Mouse (Mus musculus) 3T3-L1 (cell line): ENCODE data around the gene Set.

Experiments
- DNase-seq: peaks from one replicate; pipeline ENCODE4 v3.0.0-alpha.2; 2015; ENCODE audit warnings: low read depth, low spot score

The Set gene

DNA sequence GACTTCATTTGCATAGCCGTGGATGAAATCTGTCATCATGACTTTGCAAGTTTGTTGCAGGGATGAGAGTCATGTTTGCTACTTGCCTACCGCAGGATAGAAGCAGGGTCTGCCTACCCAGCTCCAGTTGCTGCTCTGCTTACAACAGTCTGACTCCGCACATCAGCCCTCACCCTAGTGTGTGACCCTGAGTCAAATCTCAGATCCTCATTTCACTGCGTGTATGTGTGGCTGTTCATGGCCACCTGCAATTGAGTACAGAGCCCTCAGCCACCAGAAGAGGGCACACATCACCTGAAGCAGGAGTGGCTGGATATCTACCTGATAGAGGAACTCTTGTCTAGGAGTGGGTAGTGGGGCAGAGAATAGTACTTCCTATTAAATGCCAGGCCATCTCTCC lies 30.1 kb downstream of the Set start:
- DNase-seq = no peak

DNA sequence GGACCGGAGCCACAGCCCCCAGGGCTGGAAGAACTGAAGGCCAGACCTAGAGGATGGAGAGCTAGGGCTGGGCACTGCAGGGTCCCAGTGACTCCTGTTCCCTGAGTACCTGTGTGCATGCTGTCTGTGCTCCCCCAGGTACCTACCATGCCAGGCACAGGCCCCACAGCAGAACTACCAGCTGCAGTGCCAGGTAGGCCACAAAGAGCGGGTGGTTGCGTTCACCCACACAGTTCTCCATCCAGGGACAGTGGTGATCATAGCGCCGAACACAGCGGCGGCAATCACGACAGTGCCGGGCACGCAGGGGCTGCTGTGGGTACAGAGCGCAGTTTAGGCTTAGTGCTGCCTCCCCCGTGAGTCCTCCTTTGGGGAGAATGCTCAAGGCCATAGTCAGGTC lies 34.3 kb downstream of the Set start:
- no peak for DNase-seq

DNA sequence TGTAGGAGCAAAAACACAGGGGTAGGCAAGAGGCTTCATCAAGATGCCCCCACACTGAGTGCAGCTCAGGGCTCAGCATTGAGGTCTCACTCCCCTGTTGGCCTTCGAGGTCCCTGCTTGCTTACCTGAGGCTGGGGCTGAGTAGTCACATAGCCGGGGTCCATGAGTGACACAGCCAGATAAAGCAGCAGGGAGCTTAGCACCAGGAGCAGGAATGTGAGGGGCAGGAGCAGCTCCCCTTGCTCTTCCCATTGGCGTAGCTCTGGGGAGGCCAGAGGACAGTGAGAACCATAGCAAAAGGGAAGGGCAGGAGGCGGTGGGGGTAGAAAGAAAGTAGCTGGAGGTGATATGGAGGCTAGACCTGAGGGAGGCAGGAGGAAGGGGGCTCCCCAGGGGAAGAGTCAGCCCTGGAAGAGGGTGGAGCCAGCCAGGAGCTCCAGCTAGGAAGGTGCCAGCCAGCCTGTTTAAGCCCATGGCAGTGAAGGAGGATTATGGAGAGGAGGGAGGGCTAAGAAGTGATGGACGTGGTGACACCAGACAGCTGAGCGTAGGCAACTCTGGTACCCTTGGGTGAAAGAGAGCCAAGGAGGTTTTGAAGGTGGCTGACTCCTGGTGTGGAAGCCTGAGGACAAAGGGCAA lies 35.2 kb downstream of the Set start:
- DNase-seq = peak; percentile 16

DNA sequence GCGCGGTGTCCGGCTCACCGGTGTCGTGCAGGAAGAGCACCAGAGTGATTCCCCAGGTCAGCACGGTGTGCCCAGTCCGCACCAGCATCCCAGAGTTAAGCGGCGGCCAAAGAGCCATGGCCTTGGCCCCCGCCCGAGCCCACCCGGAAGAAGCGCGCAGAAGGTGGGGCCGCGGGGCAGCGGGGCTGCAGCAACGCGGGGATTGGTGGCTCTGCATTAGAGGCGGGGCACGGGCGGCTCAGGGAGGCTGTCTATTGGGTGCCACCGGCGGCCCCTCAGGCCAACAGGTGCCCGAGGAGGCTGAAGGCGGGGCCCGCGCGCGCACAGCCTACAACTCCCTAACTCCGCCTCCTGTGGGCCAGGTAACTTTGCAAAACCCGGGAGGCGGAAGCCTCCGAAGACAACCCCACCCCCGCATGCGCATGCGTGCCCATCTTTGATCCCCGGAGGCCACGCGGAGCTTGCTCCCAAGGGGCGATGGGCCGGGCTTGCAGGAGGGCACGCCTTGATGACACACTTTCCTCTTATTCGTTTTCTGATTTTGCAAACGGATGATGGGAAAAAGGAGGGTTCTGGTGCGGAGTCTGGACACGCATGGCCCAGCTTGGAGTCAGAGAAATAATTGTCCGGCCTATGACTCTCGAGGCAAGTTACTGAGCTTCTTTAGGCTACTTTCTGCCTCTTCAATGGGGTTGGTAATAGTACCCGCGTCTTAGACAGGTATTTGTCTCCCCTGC lies 36.5 kb downstream of the Set start, which contains the start of gene Zdhhc12:
Gene Zdhhc12 (minus strand): TSS at position 178 of the 737 bp plus-strand sequence.
- DNase-seq = peak; percentile 96

DNA sequence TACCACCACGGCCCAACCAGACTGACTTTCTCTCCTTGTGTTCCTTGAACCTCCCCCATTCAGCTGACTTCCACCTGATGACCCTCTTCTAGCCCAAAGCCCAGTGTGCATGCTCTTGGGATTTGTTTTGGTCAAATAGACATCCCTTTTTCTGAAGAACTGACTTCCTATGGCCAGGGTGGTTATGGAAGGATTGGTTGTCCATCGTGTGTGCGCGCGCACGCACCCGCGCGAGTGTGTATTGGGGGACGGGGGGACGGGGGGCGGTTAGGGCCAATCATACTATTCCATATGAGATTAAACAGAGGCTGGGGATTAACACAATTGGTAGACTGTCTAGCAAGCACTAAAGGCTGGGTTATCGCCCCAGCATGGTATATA lies 37.0 kb downstream of the Set start:
- DNase-seq = no peak

DNA sequence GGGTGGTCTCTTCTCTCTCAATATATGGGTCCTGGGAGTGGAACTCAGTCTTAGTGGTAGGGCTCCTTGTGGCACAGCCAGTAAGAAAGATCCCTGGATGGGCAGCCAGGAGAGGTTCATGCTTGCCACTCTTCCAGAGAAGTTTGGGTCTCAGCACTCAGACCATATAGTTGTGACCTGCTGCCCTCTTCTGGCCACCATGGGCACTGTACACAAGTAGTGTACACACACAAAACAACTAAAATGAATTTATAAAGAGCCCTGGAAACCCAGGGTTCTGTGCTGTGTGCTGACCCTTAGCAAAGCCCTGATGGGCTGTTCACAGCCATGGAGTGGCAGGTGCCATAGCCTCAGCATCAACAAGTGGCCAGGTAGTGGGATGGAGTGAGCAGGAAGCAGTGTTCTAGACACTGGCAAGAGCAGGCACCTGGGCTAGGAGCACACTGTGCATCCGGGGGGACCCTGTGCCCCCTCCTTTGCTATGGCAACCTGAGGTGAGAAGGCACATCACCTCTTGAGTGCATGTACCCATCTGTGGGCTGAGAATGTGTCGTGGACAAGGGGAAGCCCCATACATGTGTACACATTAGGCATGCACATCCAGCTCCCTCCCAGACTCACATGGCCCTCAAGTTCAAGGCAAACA lies 38.8 kb downstream of the Set start:
- DNase-seq = peak; percentile 79

DNA sequence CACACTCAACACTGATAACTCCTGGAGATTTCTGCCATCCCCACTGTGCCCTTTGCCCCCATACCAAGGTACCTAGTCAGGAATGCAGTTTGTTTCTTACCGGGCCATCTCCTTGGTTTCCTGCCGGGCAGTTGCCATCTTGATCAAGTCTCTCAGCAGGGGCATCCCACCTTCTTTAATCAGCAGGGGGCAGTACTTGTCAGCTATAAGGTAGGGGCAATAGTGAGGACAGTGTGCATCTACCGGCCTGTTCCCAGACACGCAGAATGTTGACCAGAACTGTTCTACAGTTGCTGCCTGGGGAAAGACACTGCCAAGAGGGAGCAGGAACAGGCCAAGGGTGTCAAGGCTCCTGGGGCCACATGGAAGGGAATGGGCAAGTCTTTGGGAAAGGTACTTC lies 43.0 kb downstream of the Set start:
- DNase-seq = peak; percentile 10

DNA sequence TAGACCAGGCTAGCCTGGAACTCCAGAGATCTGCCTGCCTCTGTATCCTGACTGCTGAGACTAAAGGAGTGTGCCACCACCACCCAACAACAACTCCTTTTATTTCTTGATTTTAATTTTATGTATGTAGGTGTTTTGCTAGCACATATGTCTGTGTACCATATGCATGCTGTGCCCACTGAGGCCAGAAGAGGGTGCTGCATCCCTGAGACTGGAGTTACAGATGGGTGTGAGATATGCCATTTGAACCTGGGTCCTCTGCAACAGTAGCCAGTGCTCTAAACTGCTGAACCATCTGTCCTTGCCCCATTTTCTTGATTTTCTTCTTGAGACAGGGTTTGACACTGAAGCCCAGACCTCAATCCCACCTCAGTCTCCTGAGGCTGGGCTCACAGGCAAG lies 49.2 kb downstream of the Set start:
- peak; percentile 71 for DNase-seq

DNA sequence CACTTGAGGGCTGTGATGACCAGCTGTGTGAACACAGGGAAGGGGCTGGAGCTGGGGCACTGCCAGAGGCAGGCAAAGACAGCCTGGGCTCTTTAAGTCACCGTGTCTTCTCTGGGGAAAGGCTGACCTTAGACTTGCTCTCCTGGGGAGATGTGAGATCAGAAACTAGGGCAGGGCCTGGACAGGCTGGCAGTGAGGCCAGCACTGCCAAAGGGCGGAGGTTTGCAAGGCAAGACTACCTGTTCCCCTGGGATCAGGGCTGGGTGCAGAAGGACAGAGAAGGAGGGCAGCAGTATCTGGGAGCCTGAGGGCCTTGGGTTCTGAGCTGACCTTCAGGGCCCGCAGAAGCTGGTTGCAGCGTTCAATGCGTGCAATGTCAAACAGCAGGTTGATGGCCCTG lies 50.5 kb downstream of the Set start:
- no peak for DNase-seq

DNA sequence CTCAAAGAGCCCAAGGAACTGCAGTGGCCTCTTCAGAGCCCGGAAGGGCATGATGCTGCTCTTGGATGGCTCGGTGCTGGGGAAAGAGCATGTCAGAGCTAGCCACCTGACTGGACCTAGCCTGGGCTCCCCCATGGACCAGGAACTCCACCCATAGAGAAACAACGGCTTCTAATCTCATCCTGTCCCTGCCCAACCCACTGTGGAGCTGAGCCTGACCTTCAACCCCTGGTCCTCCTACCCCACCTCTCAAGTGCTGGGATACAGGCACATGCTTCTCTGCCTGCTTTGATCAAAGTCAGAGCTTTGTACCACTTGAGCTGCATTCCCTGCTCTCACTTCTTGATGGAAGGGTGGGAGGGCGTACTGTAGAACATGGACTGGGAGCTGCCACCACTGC lies 51.1 kb downstream of the Set start:
- DNase-seq = no peak

DNA sequence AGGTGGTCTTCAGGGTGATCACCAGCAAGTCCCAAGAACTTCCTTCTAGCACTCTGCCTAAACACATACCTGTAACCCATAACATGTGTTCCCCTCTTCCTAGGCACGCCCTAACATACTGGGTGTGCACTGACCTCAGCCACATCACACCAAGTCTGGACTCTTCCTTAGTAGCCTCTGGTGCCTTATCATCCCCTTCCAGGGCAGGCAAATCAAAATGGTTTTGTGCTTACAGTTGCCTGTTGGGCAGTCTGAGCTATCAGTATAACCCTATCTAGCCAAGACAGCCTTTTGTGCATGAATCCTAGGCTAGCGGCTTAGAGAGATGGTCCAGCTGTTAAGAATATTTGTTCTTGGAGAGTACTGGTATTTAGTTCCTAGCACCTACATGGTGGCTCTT lies 54.3 kb downstream of the Set start:
- no peak for DNase-seq

DNA sequence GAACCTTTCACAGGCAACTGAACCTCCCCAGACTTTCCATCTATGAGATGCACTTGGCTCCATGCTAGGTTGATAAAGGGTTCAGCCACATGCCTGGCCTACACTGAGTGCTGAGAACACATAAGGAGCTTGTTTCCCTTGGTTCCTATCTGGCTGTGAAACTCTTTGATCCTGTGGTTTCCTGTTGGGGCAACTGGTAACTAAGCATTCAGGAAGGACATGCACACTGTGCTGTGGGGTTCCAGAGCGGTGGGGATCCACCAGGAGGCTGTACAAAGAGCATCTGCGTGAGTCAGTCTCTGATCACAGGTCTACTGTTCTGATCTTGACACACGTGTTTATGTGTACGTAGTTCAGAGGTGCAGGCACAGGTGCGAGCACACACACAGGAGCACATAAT lies 55.4 kb downstream of the Set start:
- no peak for DNase-seq

DNA sequence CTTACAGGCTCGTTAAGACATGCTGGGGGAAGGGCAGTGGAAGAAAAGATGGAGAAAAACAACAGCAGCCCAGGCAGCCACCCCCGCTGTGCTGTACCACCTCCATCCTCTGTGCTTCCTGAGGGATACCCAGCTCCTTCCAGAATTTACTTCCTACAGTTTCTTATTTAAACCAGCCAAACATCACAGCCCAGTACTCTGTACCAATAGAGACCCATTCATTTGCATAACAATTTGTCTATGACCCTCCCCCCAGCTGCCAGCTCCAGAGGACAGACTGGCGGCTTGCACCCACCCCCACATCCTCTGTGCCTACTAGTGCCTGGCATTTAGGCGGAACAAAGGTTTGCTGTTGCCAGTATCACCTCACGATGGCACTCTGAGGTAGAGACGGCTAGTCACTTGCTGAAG lies 62.5 kb downstream of the Set start:
- no peak for DNase-seq

DNA sequence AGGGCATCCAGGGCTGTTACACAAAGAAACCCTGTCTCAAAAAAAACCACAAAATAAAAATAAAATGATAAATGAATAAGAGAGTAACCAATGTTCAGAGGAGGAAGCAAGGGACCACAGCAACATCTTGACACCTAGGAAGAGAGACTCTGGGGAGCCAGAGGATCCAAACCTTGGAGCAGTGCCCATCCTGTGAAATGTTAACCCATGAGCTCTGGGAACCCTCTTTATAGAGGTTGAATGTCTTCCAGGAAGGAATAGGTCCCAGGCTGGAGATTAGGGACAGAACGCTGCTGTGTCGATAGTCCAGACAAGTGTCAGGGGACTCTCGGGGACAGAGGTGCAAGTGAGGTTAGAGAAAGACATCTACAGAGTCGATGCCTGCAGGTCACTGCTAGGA lies 63.1 kb downstream of the Set start:
- no peak for DNase-seq
